Mouse (Mus musculus): ENCODE measurements around the gene Gna15.

DNA sequence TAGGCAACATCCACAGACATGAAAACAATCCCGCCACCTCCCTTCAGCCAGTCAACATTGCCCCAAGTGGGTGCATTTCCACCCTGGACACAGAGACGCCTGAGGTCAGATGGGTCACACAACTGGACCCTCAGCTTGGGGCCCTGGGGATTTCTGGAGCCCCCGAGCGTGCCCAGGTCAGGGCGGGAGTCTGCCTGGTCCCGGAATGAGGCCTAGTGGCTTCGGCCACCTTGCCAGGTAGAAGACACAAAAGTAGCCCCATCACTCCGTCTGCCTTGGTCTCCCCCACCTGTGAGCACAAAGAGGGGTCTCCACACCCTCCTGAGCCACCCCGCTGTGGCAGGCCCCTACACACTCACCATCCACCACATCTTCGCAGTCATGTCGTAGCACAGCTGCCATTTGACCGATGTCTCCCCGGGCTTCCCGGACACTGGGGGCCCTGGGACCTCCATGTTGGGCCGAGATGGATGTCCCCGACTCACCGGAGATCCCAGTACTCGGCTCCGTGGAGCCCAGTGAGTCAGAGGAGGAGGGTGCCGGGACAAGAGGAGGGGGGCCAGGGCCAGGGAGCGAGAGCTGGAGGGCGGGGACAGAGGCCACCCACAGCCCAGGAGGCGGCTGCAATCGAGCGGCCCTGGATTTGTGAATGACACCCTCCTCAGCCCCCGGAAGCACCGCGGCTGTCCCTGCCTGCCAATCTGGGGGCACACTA lies 68.7 kb downstream of the Gna15 start, which contains the start of gene Nfic:
- TF ChIP-seq CTCF (IDR thresholded peaks at IDR 0.05; ENCODE audit: extremely low read depth, insufficient read depth, low read length), result no peak
- no peak for TF ChIP-seq POLR2A (IDR thresholded peaks at IDR 0.05; ENCODE audit: extremely low read depth, insufficient read depth, low read length)

Measured in cortical plate, adult 2 months (tissue).